Mouse (Mus musculus): Measurements from ENCODE around the gene Hoxd1. TPM values are rescaled to one million over a fixed set of nuclear protein-coding genes. Genes with fewer than 3 reads are reported as not detected.

Gene Hoxd1
- not detected for polyA plus RNA-seq (2014; fragmentation: Illumina TruSeq; extraction: RNeasy Lipid Tissue Mini Kit (QIAGEN cat#74804); ENCODE audit: low read depth, low replicate concordance)

DNA sequence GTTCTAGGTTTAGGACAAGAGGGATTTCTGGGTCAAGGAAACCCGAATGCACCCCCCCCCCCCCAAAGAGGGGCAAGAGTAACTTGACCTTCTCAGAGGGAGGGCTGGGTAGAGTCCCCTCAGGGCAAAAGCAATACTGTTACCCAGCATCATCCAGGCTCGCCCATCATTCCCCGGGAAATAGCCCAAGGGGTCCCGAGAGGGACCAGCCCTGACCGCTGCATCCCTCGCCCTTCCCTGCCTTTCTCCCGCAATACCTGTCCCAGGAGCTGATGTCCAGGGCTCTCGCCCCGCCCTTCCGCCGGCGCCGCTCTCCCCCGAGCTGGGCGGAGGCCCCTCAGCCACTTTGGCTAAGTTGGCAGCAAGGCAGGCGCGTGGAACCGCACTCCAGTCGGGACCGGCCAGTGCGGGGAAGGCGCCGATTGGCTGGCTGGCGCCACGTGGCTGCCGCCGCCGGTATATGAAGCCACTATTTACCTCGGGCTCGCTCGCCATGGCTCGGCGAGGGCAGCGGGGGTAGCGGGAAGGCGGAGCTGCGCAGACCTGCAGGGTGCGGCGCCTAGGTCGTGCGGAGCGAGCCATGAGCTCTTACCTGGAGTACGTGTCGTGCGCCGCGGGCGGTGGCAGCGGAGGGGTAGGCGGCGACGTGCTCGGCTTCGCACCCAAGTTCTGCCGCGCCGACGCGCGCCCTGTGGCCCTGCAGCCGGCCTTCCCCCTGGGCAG, at the start of gene Hoxd1:
Hoxd1 (plus strand) TSS at position 459 of the 723 bp plus-strand sequence.

GRCm38 (mm10) chr2:74726551-74726950, 36.2 kb upstream of the Hoxd1 start, which contains the start of gene Gm28230:
Gene Gm28230, plus strand, starts transcription at chr2:74726728.

Other genes with a start within 250 kb of the Hoxd1 start
- 12.2 TPM for gene Lnpk, start 183.5 kb upstream of the Hoxd1 start, polyA plus RNA-seq (2014; fragmentation: Illumina TruSeq; extraction: RNeasy Lipid Tissue Mini Kit (QIAGEN cat#74804); ENCODE audit: low read depth, low replicate concordance)
- not detected for gene Evx2, start 103.4 kb upstream of the Hoxd1 start, polyA plus RNA-seq (2014; fragmentation: Illumina TruSeq; extraction: RNeasy Lipid Tissue Mini Kit (QIAGEN cat#74804); ENCODE audit: low read depth, low replicate concordance)
- gene Hoxd13, start 94.7 kb upstream of the Hoxd1 start, polyA plus RNA-seq (2014; fragmentation: Illumina TruSeq; extraction: RNeasy Lipid Tissue Mini Kit (QIAGEN cat#74804); ENCODE audit: low read depth, low replicate concordance) = not detected
- not detected for gene Hoxd12, start 88.0 kb upstream of the Hoxd1 start, polyA plus RNA-seq (2014; fragmentation: Illumina TruSeq; extraction: RNeasy Lipid Tissue Mini Kit (QIAGEN cat#74804); ENCODE audit: low read depth, low replicate concordance)
- gene Hoxd11, start 83.4 kb upstream of the Hoxd1 start, polyA plus RNA-seq (2014; fragmentation: Illumina TruSeq; extraction: RNeasy Lipid Tissue Mini Kit (QIAGEN cat#74804); ENCODE audit: low read depth, low replicate concordance) = not detected
- not detected for gene Hoxd10, start 71.1 kb upstream of the Hoxd1 start, polyA plus RNA-seq (2014; fragmentation: Illumina TruSeq; extraction: RNeasy Lipid Tissue Mini Kit (QIAGEN cat#74804); ENCODE audit: low read depth, low replicate concordance)
- gene Hoxd9, start 65.3 kb upstream of the Hoxd1 start, polyA plus RNA-seq (2014; fragmentation: Illumina TruSeq; extraction: RNeasy Lipid Tissue Mini Kit (QIAGEN cat#74804); ENCODE audit: low read depth, low replicate concordance) = 0.21 TPM
- 0.21 TPM for gene Hoxd8, start 58.4 kb upstream of the Hoxd1 start, polyA plus RNA-seq (2014; fragmentation: Illumina TruSeq; extraction: RNeasy Lipid Tissue Mini Kit (QIAGEN cat#74804); ENCODE audit: low read depth, low replicate concordance)
- gene Hoxd3, start 51.1 kb upstream of the Hoxd1 start, polyA plus RNA-seq (2014; fragmentation: Illumina TruSeq; extraction: RNeasy Lipid Tissue Mini Kit (QIAGEN cat#74804); ENCODE audit: low read depth, low replicate concordance) = not detected
- 0.31 TPM for gene Hoxd4, start 51.1 kb upstream of the Hoxd1 start, polyA plus RNA-seq (2014; fragmentation: Illumina TruSeq; extraction: RNeasy Lipid Tissue Mini Kit (QIAGEN cat#74804); ENCODE audit: low read depth, low replicate concordance)
- gene Gm28230, start 36.3 kb upstream of the Hoxd1 start, polyA plus RNA-seq (2014; fragmentation: Illumina TruSeq; extraction: RNeasy Lipid Tissue Mini Kit (QIAGEN cat#74804); ENCODE audit: low read depth, low replicate concordance) = not detected
- 127 TPM for gene Mtx2, start 62.8 kb downstream of the Hoxd1 start, polyA plus RNA-seq (2014; fragmentation: Illumina TruSeq; extraction: RNeasy Lipid Tissue Mini Kit (QIAGEN cat#74804); ENCODE audit: low read depth, low replicate concordance)

Measured in heart, adult 10 weeks (tissue).